Mouse (Mus musculus) heart, adult 2 months (tissue): ENCODE measurements around the gene Zfp598.

ENCODE experiments used
- CTCF ChIP-seq: fragments of 200-600 bp; IDR thresholded peaks from 2 replicates; pipeline ENCODE4 v1.8.1; 2022; ENCODE audit warnings: antibody characterized with exemption, mild to moderate bottlenecking, moderate library complexity
- EP300 ChIP-seq: fragments of 200-500 bp; IDR thresholded peaks from 2 replicates; pipeline ENCODE4 v1.6.1; 2011; ENCODE audit warnings: low read depth, low read length, control low read depth; ENCODE audit not compliant: insufficient read depth

DNA sequence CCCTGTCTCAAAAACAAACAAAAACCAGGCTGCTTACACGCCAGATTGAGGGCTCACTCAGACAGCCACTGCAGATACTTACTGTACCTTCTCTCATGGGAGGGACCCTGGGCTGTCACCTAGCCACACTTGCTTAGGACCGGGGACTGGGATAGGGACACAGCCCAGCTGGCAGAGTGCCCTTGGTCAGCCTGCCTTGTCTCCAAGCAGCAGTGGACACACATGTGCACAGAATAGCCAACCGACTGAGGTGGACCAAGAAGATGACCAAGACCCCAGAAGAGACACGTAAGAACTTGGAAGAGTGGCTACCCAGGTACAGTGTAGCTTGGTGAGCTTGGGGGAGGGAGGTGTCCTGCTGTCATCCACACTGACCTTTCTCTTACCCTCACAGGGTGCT lies 31.3 kb upstream of the Zfp598 start:
- no peak for TF ChIP-seq CTCF
- TF ChIP-seq EP300, result no peak
